Mouse (Mus musculus): ENCODE results near the gene Prl7d1.
"Not testable (repeated sequence)": the region's sequence is repeated elsewhere in the genome, so short reads cannot be mapped to it uniquely, and the experiment has no call there.

Prl7d1 gene

GRCm38 (mm10) chr13:27716636-27717035 is at the start of gene Prl7d1:
Gene Prl7d1, minus strand, starts transcription at chr13:27716736.
- DNase-seq, result no peak

- no peak for DNase-seq
Measured at GRCm38 (mm10) chr13:27734512-27735186, 18.1 kb upstream of the Prl7d1 start.

GRCm38 (mm10) chr13:27730286-27730959 is 13.9 kb upstream of the Prl7d1 start:
- not testable (repeated sequence) for DNase-seq

- not testable (repeated sequence) for DNase-seq
Measured at GRCm38 (mm10) chr13:27725057-27725456, 8.5 kb upstream of the Prl7d1 start.

GRCm38 (mm10) chr13:27706521-27706920 is 10.0 kb downstream of the Prl7d1 start:
- DNase-seq, result no peak

- DNase-seq, result no peak
Measured at GRCm38 (mm10) chr13:27667936-27668335, 48.6 kb downstream of the Prl7d1 start, which contains the start of gene Prl7a2. Gene Prl7a2, minus strand, starts transcription at chr13:27668036.

GRCm38 (mm10) chr13:27660747-27661146 is 55.8 kb downstream of the Prl7d1 start:
- no peak for DNase-seq

Data from cerebellum, adult 18-20 months (tissue).